Mouse (Mus musculus) urinary bladder, postnatal 0 days (tissue): ENCODE data around the gene Hoxb8. TPM values are rescaled to one million over a fixed set of nuclear protein-coding genes. Genes with fewer than 3 reads are reported as not detected.

ENCODE experiments used
- microRNA counts: library from miRNA; unstranded; fragments of <30 nt; microRNA quantifications from one replicate; lab custom pipeline; 2016
- microRNA-seq: library from miRNA; unstranded; fragments of <30 nt; microRNA quantifications from one replicate; pipeline ENCODE4, GENCODE M21; 2016
- polyA plus RNA-seq: library from polyadenylated mRNA; unstranded; fragments of >200 nt; fragmentation: Nextera tagmentation; extraction: Ambion mirVana; gene quantifications from 2 replicates; pipeline ENCODE4 v1.2.1, GENCODE M21; 2015

Gene Hoxb8
- 0.21 and 0.26 TPM in 2 replicates for polyA plus RNA-seq

DNA sequence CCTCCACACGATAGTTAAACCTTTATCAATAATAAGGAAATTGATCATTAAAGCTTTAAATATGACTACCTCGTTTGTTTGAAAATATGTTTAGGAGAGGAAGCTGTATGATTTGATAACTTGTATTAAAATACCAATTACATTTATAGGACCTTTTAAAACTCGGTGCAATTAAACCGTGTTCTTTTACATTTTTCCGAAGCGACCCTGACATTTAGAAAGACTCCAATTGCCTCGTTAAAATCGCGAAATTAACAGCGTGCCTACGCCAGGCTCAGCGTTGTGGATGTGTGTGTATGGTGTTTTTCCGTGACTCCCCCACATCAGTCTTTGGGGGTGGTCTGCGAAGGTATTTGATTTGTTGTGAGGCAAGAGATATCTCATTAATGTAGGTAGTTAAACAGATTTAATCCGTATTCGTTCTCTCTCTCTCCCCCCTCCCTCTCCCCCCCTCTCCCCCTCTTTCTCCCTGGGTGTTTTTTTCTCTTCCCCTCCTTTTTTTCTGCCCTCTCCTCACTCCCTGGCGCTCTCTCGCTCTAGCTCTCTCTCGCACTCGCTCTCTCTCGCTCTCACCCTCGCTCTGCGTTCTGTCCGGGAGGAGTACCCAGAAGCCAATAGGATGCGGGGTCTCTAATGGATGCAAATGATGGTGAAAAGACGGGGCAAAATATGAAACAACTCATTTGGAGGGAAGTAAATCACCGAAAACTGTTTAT lies at the start of gene Hoxb8:
Gene Hoxb8 (plus strand): TSS at position 51 of the 716 bp plus-strand sequence.

DNA sequence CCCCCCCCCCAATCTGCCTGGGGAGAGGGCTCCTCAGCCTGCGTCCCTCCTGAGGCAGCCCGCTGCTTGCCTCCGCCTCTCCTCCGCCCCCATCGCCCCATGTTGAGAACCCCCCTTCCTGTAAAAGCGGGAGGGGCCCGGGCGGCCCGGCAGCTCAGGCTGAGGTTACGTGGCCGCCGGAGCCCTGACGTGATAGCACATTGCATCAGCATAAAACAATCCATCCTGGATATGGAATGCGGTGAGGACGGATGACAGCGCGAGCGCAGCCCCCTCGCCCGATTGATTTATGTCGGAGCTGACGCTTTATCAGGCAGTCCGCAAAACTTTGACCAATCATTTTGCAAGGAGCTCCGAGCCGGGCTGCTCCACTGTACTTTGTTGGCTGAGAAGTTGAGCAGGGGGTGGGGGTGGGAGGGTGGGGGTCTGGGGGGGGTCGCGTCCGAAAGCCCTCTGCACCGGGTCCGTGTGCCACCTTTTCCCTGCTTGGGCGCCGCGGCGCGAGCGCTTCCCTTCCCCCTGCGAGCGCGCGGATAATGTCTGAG lies 10.6 kb upstream of the Hoxb8 start, which contains the start of gene Hoxb9:
Gene Hoxb9 (plus strand): TSS at position 462 of the 545 bp plus-strand sequence.

DNA sequence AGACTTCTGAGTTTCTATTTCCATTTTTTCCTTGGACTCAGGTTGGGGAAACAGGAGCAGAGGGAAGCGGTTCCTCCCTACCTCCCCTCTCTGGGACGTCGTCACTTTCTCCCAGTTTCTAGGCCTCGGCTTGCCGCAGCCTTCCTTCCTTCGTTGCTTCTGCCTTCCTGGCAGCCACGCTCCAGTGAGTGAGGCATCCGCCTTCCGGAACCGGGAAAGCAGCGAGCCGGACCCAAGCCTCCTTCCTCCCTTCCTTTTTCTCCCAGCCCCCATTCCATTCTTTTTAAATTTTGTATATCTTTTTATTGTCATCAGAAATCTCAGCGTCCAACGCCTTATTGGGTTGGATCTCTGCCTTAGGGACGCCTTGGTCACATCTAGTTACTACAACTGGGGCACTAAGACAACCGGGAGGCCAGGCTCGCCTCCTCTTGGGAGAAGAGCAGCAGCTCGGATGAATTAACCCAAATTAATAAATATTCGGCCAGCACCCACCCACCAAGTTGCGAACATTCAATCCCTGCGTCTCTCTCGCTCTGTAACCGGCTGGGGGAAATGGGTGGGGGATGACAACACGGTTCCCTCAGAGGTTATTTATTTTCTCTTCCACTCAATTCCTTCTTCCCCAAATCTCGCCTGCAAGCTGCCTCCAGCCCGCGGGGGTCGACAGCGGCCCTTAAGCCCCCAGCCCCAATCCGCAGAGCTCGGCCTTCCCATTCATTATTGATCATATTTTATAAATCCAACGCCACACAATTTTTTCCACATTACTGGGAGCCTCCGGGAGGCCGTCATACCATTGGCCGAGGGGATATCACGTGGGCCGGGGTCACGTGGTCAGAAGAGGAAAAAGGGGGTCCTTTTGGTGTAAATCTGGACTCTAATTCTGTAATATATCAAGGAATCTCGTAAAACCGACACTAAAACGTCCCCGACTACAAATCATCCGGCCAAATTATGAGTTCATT lies 4.3 kb downstream of the Hoxb8 start, which contains the start of gene Hoxb7:
Gene Hoxb7 (plus strand): TSS at position 853 of the 968 bp plus-strand sequence.

DNA sequence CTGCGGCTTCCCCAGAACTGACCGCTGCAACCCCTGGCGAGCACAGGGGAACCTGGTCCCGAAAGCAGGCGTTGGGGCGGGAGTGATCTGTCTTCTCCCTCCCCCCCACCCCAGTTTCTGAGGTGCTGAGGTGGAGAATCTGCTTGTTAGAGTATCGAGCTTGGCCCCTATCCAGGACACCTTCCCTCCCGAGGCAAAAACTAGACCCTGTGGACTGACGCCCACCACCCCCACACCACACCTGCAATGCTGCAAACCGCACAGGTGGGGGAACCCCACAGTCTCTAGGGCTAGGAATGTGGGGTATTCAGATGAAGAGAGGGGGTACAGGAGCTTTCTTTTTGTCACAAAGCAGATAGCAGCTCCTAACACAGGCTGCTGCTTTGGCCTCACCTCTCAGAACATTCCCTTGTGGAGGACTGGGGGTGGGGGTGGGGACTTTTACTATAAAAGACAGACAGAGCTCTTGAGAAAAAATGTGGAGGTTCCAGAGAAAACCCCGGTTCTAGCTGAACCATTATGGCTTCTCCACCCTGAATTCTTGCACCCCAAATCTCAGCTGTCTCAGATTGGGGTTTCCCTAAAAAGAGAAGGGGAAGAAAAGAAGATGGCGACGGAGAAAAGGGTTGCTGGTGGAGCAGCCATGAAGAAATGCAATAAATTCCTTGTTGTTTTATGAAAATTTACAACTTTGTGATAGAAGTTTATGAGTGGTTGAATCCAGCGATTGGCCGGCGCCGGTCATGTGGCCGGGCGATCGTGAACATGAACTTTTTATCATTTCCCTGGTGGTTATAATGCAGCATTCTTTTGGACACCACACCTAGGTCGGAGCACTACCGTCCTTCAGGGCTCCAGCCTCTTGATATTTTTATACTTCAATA lies 10.2 kb downstream of the Hoxb8 start, which contains the start of gene Hoxb6:
Gene Hoxb6 (plus strand): TSS at position 796 of the 884 bp plus-strand sequence.

GRCm38 (mm10) chr11:96303151-96304099 lies 21.7 kb downstream of the Hoxb8 start, which contains the start of gene Hoxb5:
Hoxb5 (plus strand) TSS chr11:96303336.

DNA sequence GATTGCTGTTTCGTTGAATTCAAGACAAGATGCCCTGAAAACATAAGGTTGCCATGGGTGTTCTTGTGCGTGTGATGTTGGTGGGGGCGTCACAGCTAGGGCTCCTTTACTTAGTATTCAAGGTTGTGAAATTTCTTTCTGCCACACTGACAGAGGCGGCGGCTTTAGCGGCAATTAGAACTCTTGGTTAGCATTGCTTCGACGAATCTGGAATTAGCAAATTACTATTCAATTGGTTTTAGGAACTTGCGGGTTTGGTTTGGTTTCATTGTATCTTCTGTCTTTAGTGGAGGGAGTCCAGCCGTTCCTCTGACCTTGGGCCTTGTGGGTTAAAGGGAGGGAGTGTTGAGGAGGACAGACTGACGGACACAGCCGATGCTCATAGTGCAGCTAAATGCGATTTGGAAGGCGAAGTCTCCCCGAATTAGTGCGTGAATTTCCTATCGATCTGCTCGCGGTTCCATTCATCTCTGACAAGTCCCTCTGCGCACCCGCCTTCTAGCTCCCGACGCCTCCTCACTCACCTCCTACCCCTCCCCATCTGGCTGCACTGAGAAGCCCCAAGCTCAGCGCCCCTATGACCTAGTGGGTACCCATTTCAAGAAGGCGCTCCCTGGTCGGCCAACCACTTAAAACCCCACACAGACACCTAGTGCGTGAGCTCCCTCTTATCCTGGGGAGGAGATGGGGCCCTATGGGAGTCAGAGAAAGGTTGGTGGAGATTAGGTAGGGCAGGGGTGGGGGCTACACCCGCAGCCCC lies 36.1 kb downstream of the Hoxb8 start, which contains the start of gene Hoxb4:
Gene Hoxb4 (plus strand): TSS at position 660 of the 760 bp plus-strand sequence.

GRCm38 (mm10) chr11:96323154-96323553 lies 41.4 kb downstream of the Hoxb8 start, which contains the start of gene Hoxb3:
Hoxb3 (plus strand) TSS chr11:96323326.

MicroRNA genes within 50 kb of the gene (microRNA counts, 519-probe panel; counts per million panel counts)
- microRNA mmu-miR-10a (lab: Ali Mortazavi, UCI) (4,144 counts per million, percentile 77 among the panel's probes with 10 or more counts), microRNA mmu-miR-196a (lab: Ali Mortazavi, UCI) (3,568 counts per million, percentile 61 among the panel's probes with 10 or more counts)

Small RNA genes within 50 kb of the gene (microRNA-seq; reads per million reads assigned to microRNA genes)
- gene Mir10a (12,282 reads per million, percentile 95 among the genes with 10 or more reads in this experiment), gene Mir196a-1 (7.4 reads per million, percentile 16 among the genes with 10 or more reads in this experiment)

Other genes starting within 250 kb of the Hoxb8 start
- 63.7 and 68.9 TPM in 2 replicates for gene Snf8, start 247.0 kb upstream of the Hoxb8 start, polyA plus RNA-seq
- 29.5 and 31.3 TPM in 2 replicates for gene Ube2z, start 216.5 kb upstream of the Hoxb8 start, polyA plus RNA-seq
- gene Atp5g1, start 206.2 kb upstream of the Hoxb8 start, polyA plus RNA-seq: 575 and 602 TPM in 2 replicates
- gene Calcoco2, start 169.9 kb upstream of the Hoxb8 start, polyA plus RNA-seq: 0.10 TPM in 2 replicates
- gene Ttll6, start 148.1 kb upstream of the Hoxb8 start, polyA plus RNA-seq: not detected in 2 replicates
- gene Hoxb13, start 87.6 kb upstream of the Hoxb8 start, polyA plus RNA-seq: 1.8 and 1.9 TPM in 2 replicates
- gene Hoxb9, start 10.4 kb upstream of the Hoxb8 start, polyA plus RNA-seq: 0.56 and 0.63 TPM in 2 replicates
- 3.5 and 5.4 TPM in 2 replicates for gene Hoxb7, start 4.7 kb downstream of the Hoxb8 start, polyA plus RNA-seq
- 1.2 and 1.3 TPM in 2 replicates for gene Hoxb6, start 10.6 kb downstream of the Hoxb8 start, polyA plus RNA-seq
- gene Hoxb5, start 21.4 kb downstream of the Hoxb8 start, polyA plus RNA-seq: 0.96 and 0.98 TPM in 2 replicates
- 0.39 and 0.48 TPM in 2 replicates for gene Hoxb4, start 36.4 kb downstream of the Hoxb8 start, polyA plus RNA-seq
- 0.27 and 0.29 TPM in 2 replicates for gene Hoxb3, start 41.4 kb downstream of the Hoxb8 start, polyA plus RNA-seq
- 3.0 and 3.6 TPM in 2 replicates for gene Hoxb2, start 68.6 kb downstream of the Hoxb8 start, polyA plus RNA-seq
- gene Hoxb1, start 83.8 kb downstream of the Hoxb8 start, polyA plus RNA-seq: not detected in 2 replicates
- gene Skap1, start 182.7 kb downstream of the Hoxb8 start, polyA plus RNA-seq: 0.31 and 0.35 TPM in 2 replicates